Mouse (Mus musculus) liver, postnatal 0 days (tissue): ENCODE data around the gene Gm15217. TPM values are rescaled to one million over a fixed set of nuclear protein-coding genes. Genes with fewer than 3 reads are reported as not detected.

Experiments
- ATAC-seq: fragments of 200-750 bp; cut with Nextera tagmentation; 2 replicates; pipeline ENCODE4 v1.8.0; 2017; ENCODE audit warnings: mild to moderate bottlenecking, moderate library complexity
- DNase-seq: peaks from one replicate; pipeline ENCODE4 v3.0.0-alpha.2; 2016
- H3K27ac ChIP-seq: fragments of 300-500 bp; sonication (generic); 2 replicates; pipeline ENCODE4 v1.5.1; 2014; ENCODE audit warnings: antibody characterized with exemption, moderate library complexity, mild to moderate bottlenecking, low read depth
- H3K27me3 ChIP-seq: fragments of 300-500 bp; sonication (generic); 2 replicates; pipeline ENCODE4 v1.6.1; 2014; ENCODE audit warnings: low read length, control low read depth, mixed read lengths; ENCODE audit not compliant: insufficient read depth
- H3K36me3 ChIP-seq: fragments of 300-500 bp; sonication (generic); replicated peaks from 2 replicates; pipeline ENCODE4 v1.6.1; 2014; ENCODE audit warnings: mild to moderate bottlenecking, control low read depth, low read length, moderate library complexity, mixed read lengths; ENCODE audit not compliant: insufficient read depth
- H3K4me1 ChIP-seq: fragments of 300-500 bp; sonication (generic); 2 replicates; pipeline ENCODE4 v1.6.1; 2014; ENCODE audit warnings: antibody characterized with exemption, mild to moderate bottlenecking, control low read depth; ENCODE audit not compliant: insufficient read depth
- H3K4me2 ChIP-seq: fragments of 300-500 bp; sonication (generic); 2 replicates; pipeline ENCODE4 v1.6.1; 2014; ENCODE audit warnings: low read depth, mild to moderate bottlenecking, low read length, moderate library complexity, mixed read lengths
- H3K4me3 ChIP-seq: fragments of 300-500 bp; sonication (generic); 2 replicates; pipeline ENCODE4 v1.5.1; 2014; ENCODE audit warnings: low read depth, low read length
- H3K9ac ChIP-seq: fragments of 300-500 bp; sonication (generic); replicated peaks from 2 replicates; pipeline ENCODE4 v1.6.1; 2014; ENCODE audit warnings: mild to moderate bottlenecking, moderate library complexity
- H3K9me3 ChIP-seq: fragments of 300-500 bp; sonication (generic); 2 replicates; pipeline ENCODE4 v1.6.1; 2016; ENCODE audit warnings: mild to moderate bottlenecking, control low read depth, low read length, mixed read lengths
- CTCF ChIP-seq: sonication (generic); IDR thresholded peaks from 2 replicates; pipeline ENCODE4 v1.5.1; 2016; ENCODE audit warnings: antibody characterized with exemption, low read depth
- EP300 ChIP-seq: IDR thresholded peaks from 2 replicates; pipeline ENCODE4 v1.6.1; 2016; ENCODE audit warnings: antibody characterized with exemption, low read depth, mild to moderate bottlenecking
- WGBS: fragments of 180-500 bp; shearing (Covaris S2); extraction: QIAGEN DNeasy Blood & Tissue Kit; methylation state at CpG from one replicate; pipeline ENCODE4 v1.1.7; 2014; ENCODE audit not compliant: insufficient replicate concordance; 5-methylcytosine and 5-hydroxymethylcytosine counted together
- polyA plus RNA-seq: library from polyadenylated mRNA; unstranded; fragments of >200 nt; fragmentation: Nextera tagmentation; extraction: Ambion mirVana; gene quantifications from 2 replicates; pipeline ENCODE4 v1.2.1, GENCODE M21; 2015

Gm15217 gene
- polyA plus RNA-seq, 1 experiment from 2014 or later = not detected

DNA sequence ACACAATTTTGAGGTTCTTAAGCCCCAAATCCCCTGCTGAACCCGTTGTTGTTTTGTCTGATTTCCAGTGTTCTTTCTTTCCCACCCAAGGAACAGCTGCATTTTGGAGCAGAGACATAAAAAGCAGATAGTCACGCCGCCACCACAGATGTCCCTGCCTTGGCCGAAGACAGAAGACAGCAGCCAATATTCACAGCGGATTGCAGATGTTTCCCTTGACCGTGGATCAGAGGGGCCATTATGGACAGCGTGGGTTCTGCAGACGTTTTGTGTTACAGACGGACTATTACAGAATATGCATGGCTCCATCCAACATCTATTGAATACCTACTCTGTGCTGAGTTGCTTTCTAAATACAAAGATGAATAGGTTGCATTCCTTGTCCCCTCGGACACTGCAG, 29.8 kb downstream of the Gm15217 start:
- DNase-seq (no peak), ATAC-seq (no peak)
- Histone ChIP-seq H3K36me3 (no peaks in the 10 kb centered on the region), H3K4me2 (no peak overlapping the region), H3K4me3 (no peak overlapping the region), H3K9ac (no peak overlapping the region), H3K9me3 (no peaks in the 10 kb centered on the region), H3K27me3 (no peaks in the 10 kb centered on the region), H3K27ac (no peak overlapping the region), H3K4me1 (no peaks in the 10 kb centered on the region)
- WGBS = 85% methylated on average over 10 of the region's 10 CpGs
- no peak for TF ChIP-seq EP300
- TF ChIP-seq CTCF = no peak

DNA sequence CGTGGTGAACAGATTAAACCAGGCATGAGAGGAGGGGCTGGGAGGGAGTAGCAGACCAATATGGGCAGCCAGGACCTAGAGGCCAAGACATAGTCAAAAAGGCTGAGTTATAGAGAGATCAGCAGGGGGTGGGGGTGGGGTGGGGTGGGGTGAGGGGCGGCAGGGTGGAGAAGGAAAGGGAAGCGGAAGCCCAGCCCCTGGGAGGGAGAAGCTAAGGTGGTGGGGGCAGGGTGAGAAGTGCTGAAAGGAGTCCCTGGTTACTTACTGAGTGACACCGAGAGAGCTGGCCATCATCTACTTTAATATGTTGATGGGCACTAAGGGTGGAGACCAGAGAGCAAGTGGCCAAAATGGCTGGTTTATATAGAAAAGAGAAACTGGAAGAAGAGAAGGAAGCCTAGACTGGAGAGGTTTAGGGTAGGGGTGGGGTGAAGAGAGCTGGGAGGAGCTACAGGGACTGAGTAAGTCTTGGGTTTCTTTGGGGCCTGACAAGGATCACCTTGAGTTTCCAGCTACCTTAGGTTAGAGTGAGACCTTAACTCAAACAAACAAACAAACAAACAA, 31.4 kb downstream of the Gm15217 start:
- Histone ChIP-seq H3K4me2 (no peak overlapping the region), H3K9ac (no peak overlapping the region), H3K27me3 (no peaks in the 10 kb centered on the region), H3K4me1 (no peaks in the 10 kb centered on the region), H3K27ac (no peak overlapping the region), H3K4me3 (no peak overlapping the region), H3K9me3 (no peaks in the 10 kb centered on the region), H3K36me3 (no peaks in the 10 kb centered on the region)
- TF ChIP-seq EP300 (no peak), CTCF (no peak)
- no peak for ATAC-seq
- DNase-seq = no peak
- WGBS = 41% methylated on average over 4 of the region's 4 CpGs

DNA sequence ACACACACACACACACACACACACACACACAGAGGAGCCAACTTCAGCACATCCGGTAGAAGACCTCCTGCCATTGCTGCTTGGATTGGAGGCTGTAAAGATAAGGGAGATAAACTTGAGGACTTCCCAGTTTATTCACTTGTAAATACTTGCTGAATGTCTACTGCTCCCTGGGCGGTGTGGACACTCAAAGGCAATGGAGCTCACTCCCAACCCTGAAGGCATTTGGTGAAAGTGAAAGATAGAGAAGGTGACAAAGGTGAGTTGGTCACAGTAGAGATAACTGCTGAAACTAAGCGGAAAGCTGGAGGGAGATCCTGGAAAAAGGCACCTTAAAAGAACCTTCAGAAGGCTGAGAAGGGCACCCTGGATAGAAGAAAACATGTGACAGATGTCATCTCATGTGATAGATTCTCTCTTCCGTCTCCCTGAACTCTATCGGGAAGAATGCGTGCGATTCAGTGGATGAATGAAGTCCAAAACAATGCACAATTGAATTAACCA, 33.3 kb downstream of the Gm15217 start:
- H3K36me3 ChIP-seq = no peaks in the 10 kb centered on the region
- TF ChIP-seq CTCF (no peak), EP300 (no peak)
- H3K4me3 ChIP-seq = no peak overlapping the region
- H3K9ac ChIP-seq = no peak overlapping the region
- H3K4me1 ChIP-seq = no peaks in the 10 kb centered on the region
- ATAC-seq (no peak), DNase-seq (no peak)
- 80% methylated on average over 7 of the region's 7 CpGs for WGBS
- no peaks in the 10 kb centered on the region for H3K27me3 ChIP-seq
- H3K27ac ChIP-seq = no peak overlapping the region
- H3K4me2 ChIP-seq = no peak overlapping the region
- no peaks in the 10 kb centered on the region for H3K9me3 ChIP-seq

DNA sequence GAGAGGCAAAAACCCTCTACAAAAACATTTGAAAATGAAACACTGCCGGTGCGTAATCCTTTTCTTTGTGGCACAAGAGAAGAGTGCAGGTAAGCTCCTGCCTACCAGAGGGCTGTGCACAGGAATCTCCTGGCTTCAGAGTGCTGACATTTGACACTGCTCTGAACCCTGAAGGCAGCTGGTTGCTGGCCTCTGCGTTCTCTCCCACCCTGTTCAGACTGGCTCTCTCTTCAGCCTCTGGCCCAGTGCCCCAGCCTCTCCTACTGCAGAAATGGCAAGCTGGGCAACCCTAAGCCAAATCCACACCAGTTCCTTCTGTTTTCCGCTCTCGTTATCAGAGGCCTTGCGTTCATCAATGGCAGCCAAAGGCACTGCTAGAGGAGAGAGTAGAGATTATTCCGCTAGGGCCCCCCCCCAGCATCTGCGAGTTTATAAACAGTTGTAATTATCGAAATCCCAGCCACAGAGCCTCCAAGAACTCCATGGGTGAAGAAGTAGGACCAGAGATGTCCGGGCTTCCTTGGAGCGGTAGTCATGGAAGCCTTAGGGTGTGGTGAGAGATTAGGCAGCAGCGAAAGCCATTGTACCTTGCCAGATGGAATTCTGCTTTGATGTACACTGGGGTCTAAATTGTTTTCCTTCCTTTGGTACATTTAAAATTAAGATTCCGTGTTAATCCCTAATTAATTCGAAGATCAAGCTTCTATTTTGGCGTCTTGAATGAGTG, 39.3 kb downstream of the Gm15217 start:
- Histone ChIP-seq H3K4me3 (no peak overlapping the region), H3K9ac (no peak overlapping the region), H3K4me2 (no peak overlapping the region), H3K27ac (no peak overlapping the region), H3K36me3 (no peaks in the 10 kb centered on the region), H3K9me3 (no peaks in the 10 kb centered on the region), H3K4me1 (no peaks in the 10 kb centered on the region), H3K27me3 (no peaks in the 10 kb centered on the region)
- WGBS = 79% methylated on average over 15 of the region's 15 CpGs
- DNase-seq (no peak), ATAC-seq (no peak)
- TF ChIP-seq EP300 (no peak), CTCF (no peak)

DNA sequence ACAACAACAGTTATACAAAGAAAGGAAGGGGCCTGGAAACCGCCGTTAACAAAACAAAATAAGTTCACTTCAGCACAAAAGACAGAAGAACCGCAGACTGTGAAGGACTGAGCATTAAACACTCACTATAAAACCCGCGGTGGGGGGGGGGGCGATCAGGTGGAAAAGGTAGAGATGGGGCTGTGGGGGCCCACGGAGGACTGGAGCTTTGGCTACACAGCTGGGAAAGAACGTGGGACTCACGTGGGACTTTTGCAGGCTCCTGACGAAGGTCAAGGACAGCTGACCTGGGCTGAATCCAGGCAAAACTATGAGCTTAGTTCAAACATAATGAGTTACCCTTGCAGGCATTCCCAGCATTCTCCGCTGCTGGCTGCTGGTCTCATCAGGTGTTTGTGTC, 40.1 kb downstream of the Gm15217 start:
- no peak overlapping the region for H3K4me3 ChIP-seq
- H3K36me3 ChIP-seq = no peaks in the 10 kb centered on the region
- TF ChIP-seq EP300 (no peak), CTCF (no peak)
- no peak overlapping the region for H3K4me2 ChIP-seq
- H3K4me1 ChIP-seq = no peaks in the 10 kb centered on the region
- no peaks in the 10 kb centered on the region for H3K27me3 ChIP-seq
- H3K9ac ChIP-seq = no peak overlapping the region
- no peaks in the 10 kb centered on the region for H3K9me3 ChIP-seq
- DNase-seq (no peak), ATAC-seq (no peak)
- H3K27ac ChIP-seq = no peak overlapping the region
- 64% methylated on average over 11 of the region's 11 CpGs for WGBS

DNA sequence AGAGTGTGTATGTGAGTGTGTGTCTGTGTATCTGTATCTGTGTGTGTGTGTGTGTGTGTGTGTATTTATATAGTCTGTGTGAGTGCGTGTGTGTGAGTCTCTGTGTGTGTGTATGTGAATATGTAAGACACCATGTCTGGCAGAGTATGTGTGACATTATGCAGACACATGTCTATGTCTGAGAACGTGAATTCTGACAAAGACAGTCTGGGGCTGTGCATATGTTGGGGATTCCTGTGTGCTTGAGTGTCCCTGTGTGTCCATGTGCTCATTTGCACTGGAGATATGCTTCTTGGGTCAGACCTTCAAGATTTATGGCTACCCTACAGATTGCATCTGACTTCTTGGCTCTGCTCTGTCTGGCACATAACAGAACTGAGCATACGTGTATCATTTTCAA, 42.6 kb downstream of the Gm15217 start:
- Histone ChIP-seq H3K4me2 (no peak overlapping the region), H3K27me3 (no peaks in the 10 kb centered on the region), H3K36me3 (no peaks in the 10 kb centered on the region), H3K4me1 (no peaks in the 10 kb centered on the region), H3K9ac (no peak overlapping the region), H3K9me3 (peaks cover 5% of the 10 kb centered on the region), H3K4me3 (no peak overlapping the region), H3K27ac (no peak overlapping the region)
- no peak for DNase-seq
- no peak for TF ChIP-seq EP300
- TF ChIP-seq CTCF = no peak
- 85% methylated on average over 3 of the region's 3 CpGs for WGBS
- no peak for ATAC-seq
